Mouse (Mus musculus): ENCODE results near the gene Ugt1a5. TPM values are rescaled to one million over a fixed set of nuclear protein-coding genes. Genes with fewer than 3 reads are reported as not detected.

Ugt1a5 gene
- polyA plus RNA-seq, 1 experiment = not detected

GRCm38 (mm10) chr1:88233421-88234247 is 67.8 kb downstream of the Ugt1a5 start:
- TF ChIP-seq CTCF (IDR thresholded peaks at IDR 0.05; ENCODE audit: extremely low read depth, insufficient read depth, insufficient read length, insufficient replicate concordance) (no peak), POLR2A (IDR thresholded peaks at IDR 0.05; ENCODE audit: low read depth, low read length) (no peak)
- H3K4me1 ChIP-seq (ENCODE audit: control insufficient read depth, insufficient read depth, insufficient read length) = no peaks in the 10 kb centered on the region
- H3K27ac ChIP-seq (ENCODE audit: insufficient read depth, low read length) = no peak overlapping the region
- H3K4me3 ChIP-seq (ENCODE audit: extremely low read depth, insufficient read depth, insufficient read length) = no peak overlapping the region
- WGBS = 67% methylated on average over 14 of the region's 14 CpGs
- H3K27me3 ChIP-seq (ENCODE audit: control insufficient read depth, insufficient read depth, low read length) = no peaks in the 10 kb centered on the region
- H3K36me3 ChIP-seq (ENCODE audit: control insufficient read depth, insufficient read depth, low read length) = no peaks in the 10 kb centered on the region
- no peak for DNase-seq (ENCODE audit: low read depth in 1 of 2, low spot score in 2 of 2)

GRCm38 (mm10) chr1:88234248-88234610 is 68.4 kb downstream of the Ugt1a5 start:
- Histone ChIP-seq H3K27me3 (ENCODE audit: control insufficient read depth, insufficient read depth, low read length) (no peaks in the 10 kb centered on the region), H3K4me1 (ENCODE audit: control insufficient read depth, insufficient read depth, insufficient read length) (no peaks in the 10 kb centered on the region), H3K4me3 (ENCODE audit: extremely low read depth, insufficient read depth, insufficient read length) (no peak overlapping the region), H3K36me3 (ENCODE audit: control insufficient read depth, insufficient read depth, low read length) (no peaks in the 10 kb centered on the region), H3K27ac (ENCODE audit: insufficient read depth, low read length) (no peak overlapping the region)
- WGBS = 64% methylated on average over 4 of the region's 4 CpGs
- no peak for DNase-seq (ENCODE audit: low read depth in 1 of 2, low spot score in 2 of 2)
- TF ChIP-seq POLR2A (IDR thresholded peaks at IDR 0.05; ENCODE audit: low read depth, low read length) = no peak
- TF ChIP-seq CTCF (IDR thresholded peaks at IDR 0.05; ENCODE audit: extremely low read depth, insufficient read depth, insufficient read length, insufficient replicate concordance) = no peak

- DNase-seq (ENCODE audit: low read depth in 1 of 2, low spot score in 2 of 2) = no peak
- Histone ChIP-seq H3K4me3 (ENCODE audit: extremely low read depth, insufficient read depth, insufficient read length) (no peak overlapping the region), H3K27ac (ENCODE audit: insufficient read depth, low read length) (no peak overlapping the region), H3K27me3 (ENCODE audit: control insufficient read depth, insufficient read depth, low read length) (no peaks in the 10 kb centered on the region), H3K4me1 (ENCODE audit: control insufficient read depth, insufficient read depth, insufficient read length) (no peaks in the 10 kb centered on the region), H3K36me3 (ENCODE audit: control insufficient read depth, insufficient read depth, low read length) (no peaks in the 10 kb centered on the region)
- no peak for TF ChIP-seq CTCF (IDR thresholded peaks at IDR 0.05; ENCODE audit: extremely low read depth, insufficient read depth, insufficient read length, insufficient replicate concordance)
- TF ChIP-seq POLR2A (IDR thresholded peaks at IDR 0.05; ENCODE audit: low read depth, low read length) = no peak
- 43% methylated on average over 5 of the region's 5 CpGs for WGBS
Observed at GRCm38 (mm10) chr1:88234646-88235045, 68.8 kb downstream of the Ugt1a5 start.

- no peak for TF ChIP-seq POLR2A (IDR thresholded peaks at IDR 0.05; ENCODE audit: low read depth, low read length)
- no peak for TF ChIP-seq CTCF (IDR thresholded peaks at IDR 0.05; ENCODE audit: extremely low read depth, insufficient read depth, insufficient read length, insufficient replicate concordance)
- no peaks in the 10 kb centered on the region for H3K4me1 ChIP-seq (ENCODE audit: control insufficient read depth, insufficient read depth, insufficient read length)
- DNase-seq (ENCODE audit: low read depth in 1 of 2, low spot score in 2 of 2) = no peak
- H3K36me3 ChIP-seq (ENCODE audit: control insufficient read depth, insufficient read depth, low read length) = no peaks in the 10 kb centered on the region
- no peak overlapping the region for H3K27ac ChIP-seq (ENCODE audit: insufficient read depth, low read length)
- WGBS = 66% methylated on average over 11 of the region's 11 CpGs
- no peaks in the 10 kb centered on the region for H3K27me3 ChIP-seq (ENCODE audit: control insufficient read depth, insufficient read depth, low read length)
- no peak overlapping the region for H3K4me3 ChIP-seq (ENCODE audit: extremely low read depth, insufficient read depth, insufficient read length)
Observed at GRCm38 (mm10) chr1:88235046-88235893, 69.5 kb downstream of the Ugt1a5 start.

- Histone ChIP-seq H3K4me1 (ENCODE audit: control insufficient read depth, insufficient read depth, insufficient read length) (no peaks in the 10 kb centered on the region), H3K4me3 (ENCODE audit: extremely low read depth, insufficient read depth, insufficient read length) (no peak overlapping the region), H3K36me3 (ENCODE audit: control insufficient read depth, insufficient read depth, low read length) (no peaks in the 10 kb centered on the region), H3K27me3 (ENCODE audit: control insufficient read depth, insufficient read depth, low read length) (no peaks in the 10 kb centered on the region), H3K27ac (ENCODE audit: insufficient read depth, low read length) (no peak overlapping the region)
- 62% methylated on average over 4 of the region's 4 CpGs for WGBS
- TF ChIP-seq POLR2A (IDR thresholded peaks at IDR 0.05; ENCODE audit: low read depth, low read length) = no peak
- no peak for TF ChIP-seq CTCF (IDR thresholded peaks at IDR 0.05; ENCODE audit: extremely low read depth, insufficient read depth, insufficient read length, insufficient replicate concordance)
- DNase-seq (ENCODE audit: low read depth in 1 of 2, low spot score in 2 of 2) = no peak
Observed at GRCm38 (mm10) chr1:88235894-88236415, 70.1 kb downstream of the Ugt1a5 start.

- TF ChIP-seq POLR2A (IDR thresholded peaks at IDR 0.05; ENCODE audit: low read depth, low read length) (no peak), CTCF (IDR thresholded peaks at IDR 0.05; ENCODE audit: extremely low read depth, insufficient read depth, insufficient read length, insufficient replicate concordance) (no peak)
- H3K27ac ChIP-seq (ENCODE audit: insufficient read depth, low read length) = no peak overlapping the region
- WGBS = 76% methylated on average over 5 of the region's 5 CpGs
- no peaks in the 10 kb centered on the region for H3K27me3 ChIP-seq (ENCODE audit: control insufficient read depth, insufficient read depth, low read length)
- no peak overlapping the region for H3K4me3 ChIP-seq (ENCODE audit: extremely low read depth, insufficient read depth, insufficient read length)
- no peak for DNase-seq (ENCODE audit: low read depth in 1 of 2, low spot score in 2 of 2)
- no peaks in the 10 kb centered on the region for H3K36me3 ChIP-seq (ENCODE audit: control insufficient read depth, insufficient read depth, low read length)
- no peaks in the 10 kb centered on the region for H3K4me1 ChIP-seq (ENCODE audit: control insufficient read depth, insufficient read depth, insufficient read length)
Observed at GRCm38 (mm10) chr1:88237311-88237710, 71.5 kb downstream of the Ugt1a5 start.
